Mouse (Mus musculus): ENCODE data around the gene Slc9a3r1.

- TF ChIP-seq TCF12 (IDR thresholded peaks at IDR 0.05; ENCODE audit: insufficient read depth, poor library complexity, severe bottlenecking) (no peak), POLR2A (IDR thresholded peaks at IDR 0.05; ENCODE audit: insufficient read length, low read depth) (no peak), POLR2AphosphoS2 (IDR thresholded peaks at IDR 0.05; ENCODE audit: insufficient read length, low read depth) (no peak), TCF3 (IDR thresholded peaks at IDR 0.05; ENCODE audit: insufficient read length, low read depth) (no peak)
Observed at GRCm38 (mm10) chr11:115176399-115177190, 13.5 kb downstream of the Slc9a3r1 start.
